In the genomic region with DNA sequence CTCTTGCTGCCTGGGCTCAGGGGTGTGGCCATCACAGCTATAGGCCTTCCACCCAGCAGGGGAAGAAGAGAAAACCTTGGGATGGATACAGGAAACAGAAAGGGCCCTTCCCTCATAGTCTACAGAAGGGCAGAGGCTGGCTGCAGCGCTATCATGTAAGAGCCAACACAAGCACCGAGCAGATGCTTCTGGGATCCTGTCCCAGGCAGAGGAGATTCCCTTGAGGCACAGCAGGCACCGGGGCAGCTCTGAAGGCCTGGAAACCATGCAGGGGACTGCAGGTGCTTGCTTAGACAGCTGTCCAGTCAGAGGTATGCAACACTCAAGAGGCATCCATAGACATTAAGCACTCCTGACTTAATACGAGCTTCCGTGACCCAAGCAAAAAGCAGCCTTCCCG, we compare ENCODE assay signal across 15 mouse cellular contexts. TPM values are rescaled to one million over a fixed set of nuclear protein-coding genes. Genes with fewer than 3 reads are reported as not detected.
DNase-seq lines count a peak whose midpoint lies in the region; ATAC-seq and TF ChIP-seq lines count a peak whose summit lies in the region.
"Had no signal": no experiment of that assay in that cellular context is flagged by ENCODE, and none has a peak within 500 bp of the region (broad histone marks: within the 10 kb centered on the region; RNA-seq: fewer than 3 reads in every experiment).

No protein-coding gene starts in this region.

- peaks cover 26% of the 10 kb centered on the region for H3K4me1 ChIP-seq in heart, adult 2 months (ENCODE audit: control insufficient read depth, insufficient read depth, low read length)
- H3K4me1 ChIP-seq in CH12.LX (ENCODE audit: control insufficient read depth in 1 of 2, insufficient read depth in 2 of 2), result peaks cover 22 to 76% of the 10 kb centered on the region in 2 experiments
- H3K4me1 ChIP-seq in intestine, embryonic 15.5 days (replicated peaks), result peaks cover 37% of the 10 kb centered on the region

- 55% methylated on average over 6 of the region's 6 CpGs for WGBS in heart, adult 2 months
- WGBS in intestine, embryonic 15.5 days, result 65% methylated on average over 6 of the region's 6 CpGs

- H3K27ac ChIP-seq in heart, adult 2 months, result peak overlapping the region; percentile 18
- peak overlapping the region; percentile 57 for H3K27ac ChIP-seq in layer of hippocampus, adult 2 months
- H3K27ac ChIP-seq in CH12.LX (ENCODE audit: insufficient read depth, low read depth), result peak overlapping the region; percentile 28
- peak overlapping the region; percentile 10; the same call in 1 of the 2 replicates for H3K27ac ChIP-seq in intestine, embryonic 15.5 days
- H3K27ac ChIP-seq: embryonic facial prominence, embryonic 13.5 days; hindbrain, embryonic 15.5 days; liver, embryonic 14.5 days had no signal

- H3K9me3 ChIP-seq in CH12.LX (replicated peaks; ENCODE audit: low read length), result no peaks in the 10 kb centered on the region
- H3K9me3 ChIP-seq in intestine, embryonic 15.5 days, result no peaks in the 10 kb centered on the region
- H3K9me3 ChIP-seq: embryonic facial prominence, embryonic 13.5 days; hindbrain, embryonic 15.5 days had no signal

- no peak for ATAC-seq in intestine, embryonic 15.5 days

- TF ChIP-seq POLR2A in heart, adult 2 months (IDR thresholded peaks at IDR 0.05; ENCODE audit: insufficient read depth, low read depth, low read length), result no peak
- TF ChIP-seq POLR2A in CH12.LX (IDR thresholded peaks at IDR 0.05; ENCODE audit: low read depth, low read length), result no peak

- TF ChIP-seq EP300 in heart, adult 2 months (IDR thresholded peaks at IDR 0.05; ENCODE audit: insufficient read depth, low read depth, low read length), result no peak
- no peak for TF ChIP-seq EP300 in CH12.LX (IDR thresholded peaks at IDR 0.05; ENCODE audit: low read length)

- H3K36me3 ChIP-seq in heart, adult 2 months (ENCODE audit: control insufficient read depth, insufficient read depth, low read length), result no peaks in the 10 kb centered on the region
- peaks cover 14 to 62% of the 10 kb centered on the region in 2 experiments for H3K36me3 ChIP-seq in CH12.LX (replicated peaks in 1 of 2; ENCODE audit: control insufficient read depth in 1 of 2, insufficient read depth in 1 of 2, low read length in 1 of 2)
- no peaks in the 10 kb centered on the region for H3K36me3 ChIP-seq in intestine, embryonic 15.5 days
- H3K36me3 ChIP-seq: embryonic facial prominence, embryonic 13.5 days; hindbrain, embryonic 15.5 days had no signal

- intact Hi-C loops in heart, adult 2 months (cut with DNase I), result no loop called here

- H3K4me2 ChIP-seq in CH12.LX (ENCODE audit: insufficient read depth, low read depth, poor library complexity, severe bottlenecking), result no peak overlapping the region
- no peak overlapping the region for H3K4me2 ChIP-seq in intestine, embryonic 15.5 days (replicated peaks)
- H3K4me2 ChIP-seq: embryonic facial prominence, embryonic 13.5 days; hindbrain, embryonic 15.5 days had no signal

- TF ChIP-seq CTCF in heart, adult 2 months (IDR thresholded peaks at IDR 0.05), result no peak
- TF ChIP-seq CTCF in layer of hippocampus, adult 2 months (conservative IDR thresholded peaks at IDR 0.05), result no peak
- TF ChIP-seq CTCF in CH12.LX (conservative IDR thresholded peaks at IDR 0.05 in 1 of 2, IDR thresholded peaks at IDR 0.05 in 1 of 2; ENCODE audit: low read depth in 2 of 2, low read length in 2 of 2), result no peak

- no peak overlapping the region for H3K9ac ChIP-seq in heart, adult 2 months (ENCODE audit: low read depth, low read length)
- no peak overlapping the region for H3K9ac ChIP-seq in CH12.LX (ENCODE audit: insufficient read depth, low read depth)
- no peak overlapping the region for H3K9ac ChIP-seq in intestine, embryonic 15.5 days
- H3K9ac ChIP-seq: embryonic facial prominence, embryonic 13.5 days; hindbrain, embryonic 15.5 days; liver, embryonic 14.5 days had no signal

- dilution Hi-C loops in CH12.LX (cut with MboI; ENCODE audit: extremely low pct_ligation_motif_present, extremely low pct_unique_long_range_greater_than_20kb, low sequenced_read_pairs), result no loop called here

- DNase-seq in heart, adult 2 months, result no peak
- DNase-seq in heart, adult 11 months, result no peak
- DNase-seq in layer of hippocampus, adult 2 months (ENCODE audit: low spot score in 2 of 2), result no peak
- DNase-seq in layer of hippocampus, adult 9-11 months, result no peak
- no peak for DNase-seq in CH12.LX (ENCODE audit: extremely low read depth)
- no peak for DNase-seq in frontal cortex, postnatal 25 days (ENCODE audit: low spot score in 2 of 2)
- DNase-seq: adrenal gland, postnatal 36 days; cerebellum, adult 9-11 months; gastrocnemius, postnatal 14 days; lung, postnatal 10 days; thymus, postnatal 36 days had no signal

- H3K79me2 ChIP-seq in heart, adult 2 months (replicated peaks; ENCODE audit: control insufficient read depth, insufficient read depth, low read length), result no peaks in the 10 kb centered on the region
- 0 out of 2 replicates have a peak, but pooled peaks cover 4% of the 10 kb centered on the region for H3K79me2 ChIP-seq in CH12.LX (replicated peaks; ENCODE audit: control insufficient read depth, extremely low read depth, insufficient read depth, poor library complexity, severe bottlenecking)

- no peaks in the 10 kb centered on the region for H3K27me3 ChIP-seq in heart, adult 2 months (ENCODE audit: control insufficient read depth, insufficient read depth, low read length)
- no peaks in the 10 kb centered on the region for H3K27me3 ChIP-seq in CH12.LX (replicated peaks)
- H3K27me3 ChIP-seq in intestine, embryonic 15.5 days (replicated peaks), result no peaks in the 10 kb centered on the region
- H3K27me3 ChIP-seq: embryonic facial prominence, embryonic 13.5 days; hindbrain, embryonic 15.5 days had no signal

- in situ Hi-C loops in CH12.LX (cut with MboI; ENCODE audit: low pct_ligation_motif_present, low pct_unique_long_range_greater_than_20kb, low sequenced_read_pairs), result no loop called here

- TF ChIP-seq RAD21 in CH12.LX (IDR thresholded peaks at IDR 0.05; ENCODE audit: low read depth, low read length), result no peak

- H3K4me3 ChIP-seq in heart, adult 2 months, result no peak overlapping the region
- no peak overlapping the region for H3K4me3 ChIP-seq in layer of hippocampus, adult 2 months
- H3K4me3 ChIP-seq in CH12.LX (replicated peaks in 1 of 3; ENCODE audit: low read depth in 2 of 3, low read length in 2 of 3, poor library complexity in 1 of 3), result no peak overlapping the region
- H3K4me3 ChIP-seq in intestine, embryonic 15.5 days (replicated peaks), result no peak overlapping the region
- H3K4me3 ChIP-seq: embryonic facial prominence, embryonic 13.5 days; hindbrain, embryonic 15.5 days had no signal

TF ChIP-seq in CH12.LX, 34 proteins besides CTCF, POLR2A, EP300 and RAD21:
- TF ChIP-seq PAX5 (IDR thresholded peaks at IDR 0.05; ENCODE audit: low read length), result no peak
TF ChIP-seq in CH12.LX: peak in this region for 0.

RNA-seq across cellular contexts. Expression of a gene that starts 56.6 kb away (rescaled TPM):
- 10 to 100 TPM; 14.0 to 16.2 TPM for total RNA-seq in heart, adult 2 months (2021)
- polyA plus RNA-seq in heart, adult 2 months (2012; rRNA removed), result 14.2 and 16.0 TPM in 2 replicates
- total RNA-seq in layer of hippocampus, adult 2 months (2021), result 10 to 100 TPM; 83.0 to 89.2 TPM
- total RNA-seq in CH12.LX (2012; rRNA removed) (25.5 and 29.5 TPM in 2 replicates), CH12.LX (2014; rRNA removed) (14.4 and 15.5 TPM in 2 replicates)
- polyA plus RNA-seq in CH12.LX (2012; ENCODE audit: insufficient read length, low read depth), result 15.0 and 19.9 TPM in 2 replicates
- polyA plus RNA-seq in intestine, embryonic 15.5 days (2015; fragmentation: Nextera tagmentation; extraction: Ambion mirVana), result 27.6 and 29.2 TPM in 2 replicates
